Mouse (Mus musculus) R1 (cell line): ENCODE data around the gene Gm9112.
"Not testable (repeated sequence)": the region's sequence is repeated elsewhere in the genome, so short reads cannot be mapped to it uniquely, and the experiment has no call there.

Experiments used
- DNase-seq: peaks from one replicate; pipeline ENCODE4 v3.0.0-alpha.2; 2018; ENCODE audit warnings: low read depth, low spot score

The Gm9112 gene

GRCm38 (mm10) chrX:102707535-102707934 is at the start of gene Gm9112, which contains the start of gene Dmrtc1b:
TSS of gene Gm9112 (minus strand) at chrX:102707635.
TSS of gene Dmrtc1b (plus strand) at chrX:102707865.
- not testable (repeated sequence) for DNase-seq

GRCm38 (mm10) chrX:102724226-102724625 is 16.8 kb upstream of the Gm9112 start:
- not testable (repeated sequence) for DNase-seq

- not testable (repeated sequence) for DNase-seq
Observed at GRCm38 (mm10) chrX:102700636-102701035, 6.8 kb downstream of the Gm9112 start.

- DNase-seq = peak; percentile 44
Observed at GRCm38 (mm10) chrX:102689252-102689651, 18.2 kb downstream of the Gm9112 start.

GRCm38 (mm10) chrX:102686872-102687271 is 20.6 kb downstream of the Gm9112 start, which contains the start of gene Gm3880:
TSS of gene Gm3880 (minus strand) at chrX:102686972.
- DNase-seq = not testable (repeated sequence)

- peak; percentile 81 for DNase-seq
Observed at GRCm38 (mm10) chrX:102684706-102685105, 22.7 kb downstream of the Gm9112 start.

- DNase-seq = no peak
Observed at GRCm38 (mm10) chrX:102666641-102667040, 40.8 kb downstream of the Gm9112 start.

- peak; percentile 27 for DNase-seq
Observed at GRCm38 (mm10) chrX:102660712-102661111, 46.7 kb downstream of the Gm9112 start.
